Mouse (Mus musculus): Measurements from ENCODE around the gene Scamp3. TPM values are rescaled to one million over a fixed set of nuclear protein-coding genes. Genes with fewer than 3 reads are reported as not detected.

Gene Scamp3
- polyA plus RNA-seq, 1 experiment from 2014 or later = 83.4 TPM

GRCm38 (mm10) chr3:89183058-89183958, 6.0 kb downstream of the Scamp3 start, which contains the start of gene Fam189b:
Fam189b (plus strand) TSS chr3:89183143.
- H3K4me2 ChIP-seq = peak within 1 kb of the TSS; percentile 98
- peaks cover 52% of the 10 kb centered on the region for H3K36me3 ChIP-seq
- H3K9ac ChIP-seq = peak within 1 kb of the TSS; percentile 90
- WGBS = 6% methylated on average over 39 of the region's 39 CpGs
- ATAC-seq (ENCODE audit: extremely low read depth, insufficient number of reproducible peaks, low FRiP score, low TSS enrichment) = peak; percentile 82
- no peaks in the 10 kb centered on the region for H3K9me3 ChIP-seq
- H3K27ac ChIP-seq (replicated peaks) = peak within 1 kb of the TSS; percentile 75
- H3K4me1 ChIP-seq = peaks cover 33% of the 10 kb centered on the region
- peak within 1 kb of the TSS; percentile 78 for H3K4me3 ChIP-seq
- H3K27me3 ChIP-seq (replicated peaks) = peaks cover 13% of the 10 kb centered on the region; the same call in 1 of the 2 replicates

GRCm38 (mm10) chr3:89183959-89184315, 6.7 kb downstream of the Scamp3 start:
- Histone ChIP-seq H3K4me3 (peak overlapping the region; percentile 78), H3K27ac (replicated peaks) (no peak overlapping the region), H3K9me3 (no peaks in the 10 kb centered on the region), H3K4me1 (peaks cover 27% of the 10 kb centered on the region), H3K36me3 (peaks cover 53% of the 10 kb centered on the region), H3K27me3 (replicated peaks) (peaks cover 13% of the 10 kb centered on the region; the same call in 1 of the 2 replicates), H3K9ac (peak overlapping the region; percentile 90), H3K4me2 (peak overlapping the region; percentile 98)
- ATAC-seq (ENCODE audit: extremely low read depth, insufficient number of reproducible peaks, low FRiP score, low TSS enrichment) = no peak
- 83% methylated on average over 6 of the region's 6 CpGs for whole genome bisulfite sequencing

- H3K4me3 ChIP-seq = no peak overlapping the region
These were observed 9.9 kb downstream of the Scamp3 start for GRCm38 (mm10) chr3:89187197-89187596.

GRCm38 (mm10) chr3:89187690-89188477, 10.6 kb downstream of the Scamp3 start:
- peaks cover 17% of the 10 kb centered on the region for H3K4me1 ChIP-seq
- H3K4me2 ChIP-seq = no peak overlapping the region
- peaks cover 13% of the 10 kb centered on the region; the same call in 1 of the 2 replicates for H3K27me3 ChIP-seq (replicated peaks)
- H3K27ac ChIP-seq (replicated peaks) = no peak overlapping the region
- H3K36me3 ChIP-seq = peaks cover 15% of the 10 kb centered on the region
- no peak overlapping the region for H3K4me3 ChIP-seq
- H3K9ac ChIP-seq = no peak overlapping the region
- WGBS = 72% methylated on average over 18 of the region's 18 CpGs
- H3K9me3 ChIP-seq = no peaks in the 10 kb centered on the region
- no peak for ATAC-seq (ENCODE audit: extremely low read depth, insufficient number of reproducible peaks, low FRiP score, low TSS enrichment)

More at GRCm38 (mm10) chr3:89187197-89187596, 9.9 kb downstream of the Scamp3 start:
- peaks cover 20% of the 10 kb centered on the region for H3K36me3 ChIP-seq
- no peak for ATAC-seq (ENCODE audit: extremely low read depth, insufficient number of reproducible peaks, low FRiP score, low TSS enrichment)
- H3K9me3 ChIP-seq = no peaks in the 10 kb centered on the region
- 40% methylated on average over 23 of the region's 23 CpGs for WGBS
- 0 out of 2 replicates have a peak overlapping the region, but pooled peaks have one; percentile 29 for H3K9ac ChIP-seq
- H3K27ac ChIP-seq (replicated peaks) = no peak overlapping the region
- H3K4me2 ChIP-seq = 0 out of 2 replicates have a peak overlapping the region, but pooled peaks have one; percentile 3
- peaks cover 23% of the 10 kb centered on the region for H3K4me1 ChIP-seq
- peaks cover 13% of the 10 kb centered on the region; the same call in 1 of the 2 replicates for H3K27me3 ChIP-seq (replicated peaks)

GRCm38 (mm10) chr3:89188478-89188875, 11.2 kb downstream of the Scamp3 start:
- Histone ChIP-seq H3K4me2 (no peak overlapping the region), H3K36me3 (peaks cover 15% of the 10 kb centered on the region), H3K27ac (replicated peaks) (no peak overlapping the region), H3K4me1 (peaks cover 16% of the 10 kb centered on the region), H3K27me3 (replicated peaks) (peaks cover 13% of the 10 kb centered on the region; the same call in 1 of the 2 replicates), H3K9me3 (no peaks in the 10 kb centered on the region), H3K4me3 (no peak overlapping the region), H3K9ac (no peak overlapping the region)
- no peak for ATAC-seq (ENCODE audit: extremely low read depth, insufficient number of reproducible peaks, low FRiP score, low TSS enrichment)
- 66% methylated on average over 12 of the region's 12 CpGs for WGBS

- H3K4me3 ChIP-seq = no peak overlapping the region
- no peak for ATAC-seq (ENCODE audit: extremely low read depth, insufficient number of reproducible peaks, low FRiP score, low TSS enrichment)
- no peaks in the 10 kb centered on the region for H3K9me3 ChIP-seq
- no peak overlapping the region for H3K27ac ChIP-seq (replicated peaks)
- peaks cover 2% of the 10 kb centered on the region for H3K4me1 ChIP-seq
- peaks cover 10% of the 10 kb centered on the region; the same call in 1 of the 2 replicates for H3K27me3 ChIP-seq (replicated peaks)
- H3K9ac ChIP-seq = no peak overlapping the region
- H3K4me2 ChIP-seq = no peak overlapping the region
- H3K36me3 ChIP-seq = peaks cover 15% of the 10 kb centered on the region
- 69% methylated on average over 8 of the region's 8 CpGs for WGBS
These were observed 13.2 kb downstream of the Scamp3 start for GRCm38 (mm10) chr3:89190436-89190835.

- H3K4me1 ChIP-seq = peaks cover 13% of the 10 kb centered on the region
- no peak overlapping the region for H3K4me3 ChIP-seq
- no peak overlapping the region for H3K27ac ChIP-seq (replicated peaks)
- H3K9me3 ChIP-seq = no peaks in the 10 kb centered on the region
- ATAC-seq (ENCODE audit: extremely low read depth, insufficient number of reproducible peaks, low FRiP score, low TSS enrichment) = no peak
- peaks cover 4% of the 10 kb centered on the region for H3K36me3 ChIP-seq
- WGBS = 74% methylated on average over 1 of the region's 1 CpGs
- no peak overlapping the region for H3K9ac ChIP-seq
- H3K27me3 ChIP-seq (replicated peaks) = no peaks in the 10 kb centered on the region
- no peak overlapping the region for H3K4me2 ChIP-seq
These were observed 16.1 kb downstream of the Scamp3 start for GRCm38 (mm10) chr3:89193351-89193750.

GRCm38 (mm10) chr3:89193853-89194252, 16.6 kb downstream of the Scamp3 start:
- Histone ChIP-seq H3K4me2 (no peak overlapping the region), H3K9me3 (no peaks in the 10 kb centered on the region), H3K27me3 (replicated peaks) (no peaks in the 10 kb centered on the region), H3K27ac (replicated peaks) (no peak overlapping the region), H3K9ac (no peak overlapping the region), H3K4me3 (no peak overlapping the region), H3K4me1 (peaks cover 13% of the 10 kb centered on the region), H3K36me3 (no peaks in the 10 kb centered on the region)
- ATAC-seq (ENCODE audit: extremely low read depth, insufficient number of reproducible peaks, low FRiP score, low TSS enrichment) = no peak
- 74% methylated on average over 2 of the region's 2 CpGs for WGBS

- peaks cover 13% of the 10 kb centered on the region for H3K4me1 ChIP-seq
- peak overlapping the region; percentile 78 for H3K4me2 ChIP-seq
- H3K36me3 ChIP-seq = no peaks in the 10 kb centered on the region
- WGBS = 8% methylated on average over 33 of the region's 33 CpGs
- peak; percentile 88 for ATAC-seq (ENCODE audit: extremely low read depth, insufficient number of reproducible peaks, low FRiP score, low TSS enrichment)
- H3K27me3 ChIP-seq (replicated peaks) = no peaks in the 10 kb centered on the region
- peak overlapping the region; percentile 82 for H3K27ac ChIP-seq (replicated peaks)
- H3K9ac ChIP-seq = peak overlapping the region; percentile 86
- no peaks in the 10 kb centered on the region for H3K9me3 ChIP-seq
- H3K4me3 ChIP-seq = peak overlapping the region; percentile 61
These were observed 19.0 kb downstream of the Scamp3 start for GRCm38 (mm10) chr3:89195979-89196877.

- peaks cover 6% of the 10 kb centered on the region; the same call in 1 of the 2 replicates for H3K36me3 ChIP-seq
- no peak overlapping the region for H3K27ac ChIP-seq (replicated peaks)
- 70% methylated on average over 3 of the region's 3 CpGs for WGBS
- H3K4me3 ChIP-seq = no peak overlapping the region
- ATAC-seq (ENCODE audit: extremely low read depth, insufficient number of reproducible peaks, low FRiP score, low TSS enrichment) = no peak
- no peaks in the 10 kb centered on the region for H3K27me3 ChIP-seq (replicated peaks)
- H3K4me2 ChIP-seq = no peak overlapping the region
- no peak overlapping the region for H3K9ac ChIP-seq
- H3K4me1 ChIP-seq = peaks cover 18% of the 10 kb centered on the region
- H3K9me3 ChIP-seq = no peaks in the 10 kb centered on the region
These were observed 22.6 kb downstream of the Scamp3 start for GRCm38 (mm10) chr3:89199839-89200238.

Data from heart, embryonic 13.5 days (tissue).